Mouse (Mus musculus): Measurements from ENCODE around the gene Oscp1. TPM values are rescaled to one million over a fixed set of nuclear protein-coding genes. Genes with fewer than 3 reads are reported as not detected.

The Oscp1 gene
- polyA plus RNA-seq (2017; shearing (Covaris generic)), result 0.51 TPM

GRCm38 (mm10) chr4:126058134-126058996 lies at the start of gene Oscp1:
Gene Oscp1 (plus strand): TSS chr4:126058565.

GRCm38 (mm10) chr4:126024303-126024900 lies 34.0 kb upstream of the Oscp1 start, which contains the start of gene Csf3r:
Gene Csf3r (plus strand): TSS chr4:126024550.

GRCm38 (mm10) chr4:126046851-126047585 lies 11.3 kb upstream of the Oscp1 start, which contains the start of gene Mrps15:
Gene Mrps15 (plus strand): TSS chr4:126046925.

GRCm38 (mm10) chr4:126096464-126097111 lies 38.2 kb downstream of the Oscp1 start, which contains the start of gene Lsm10:
Gene Lsm10 (plus strand): TSS chr4:126096623.

GRCm38 (mm10) chr4:126103590-126104068 lies 45.3 kb downstream of the Oscp1 start, which contains the start of gene Stk40:
Gene Stk40 (plus strand): TSS chr4:126103957.

Other genes with a start within 250 kb of the Oscp1 start
- gene Csf3r, start 34.0 kb upstream of the Oscp1 start, polyA plus RNA-seq (2017; shearing (Covaris generic)), result 0.56 TPM
- 74.8 TPM for gene Mrps15, start 11.6 kb upstream of the Oscp1 start, polyA plus RNA-seq (2017; shearing (Covaris generic))
- 22.3 TPM for gene Lsm10, start 38.1 kb downstream of the Oscp1 start, polyA plus RNA-seq (2017; shearing (Covaris generic))
- gene Stk40, start 45.4 kb downstream of the Oscp1 start, polyA plus RNA-seq (2017; shearing (Covaris generic)), result 66.4 TPM
- 12.7 TPM for gene Eva1b, start 89.2 kb downstream of the Oscp1 start, polyA plus RNA-seq (2017; shearing (Covaris generic))
- gene Sh3d21, start 104.9 kb downstream of the Oscp1 start, polyA plus RNA-seq (2017; shearing (Covaris generic)), result 0.73 TPM
- 221 TPM for gene Thrap3, start 144.2 kb downstream of the Oscp1 start, polyA plus RNA-seq (2017; shearing (Covaris generic))
- gene Map7d1, start 197.8 kb downstream of the Oscp1 start, polyA plus RNA-seq (2017; shearing (Covaris generic)), result 44.2 TPM
- 65.2 TPM for gene Trappc3, start 203.8 kb downstream of the Oscp1 start, polyA plus RNA-seq (2017; shearing (Covaris generic))
- not detected for gene Col8a2, start 228.2 kb downstream of the Oscp1 start, polyA plus RNA-seq (2017; shearing (Covaris generic))

All from effector memory CD4-positive, alpha-beta T cell, adult 7 months (primary cell).